Comparison of ENCODE assay signal across 27 mouse cellular contexts in genomic region chr7:45191161-45191560, GRCm38 (mm10). TPM values are rescaled to one million over a fixed set of nuclear protein-coding genes. Genes with fewer than 3 reads are reported as not detected.
"Had no signal": no experiment of that assay in that cellular context is flagged by ENCODE, and none has a peak within 500 bp of the region (broad histone marks: within the 10 kb centered on the region; RNA-seq: fewer than 3 reads in every experiment).

No protein-coding gene starts in this region.

- H3K27ac ChIP-seq: liver, embryonic 13.5 days; midbrain, embryonic 12.5 days; midbrain, embryonic 15.5 days; neural tube, embryonic 13.5 days had no signal

- H3K4me1 ChIP-seq: liver, embryonic 13.5 days; midbrain, embryonic 15.5 days had no signal

- H3K9ac ChIP-seq: liver, embryonic 13.5 days; midbrain, embryonic 12.5 days; midbrain, embryonic 15.5 days; stomach, embryonic 15.5 days had no signal

- DNase-seq: kidney, adult 11 months; kidney, adult 9 months; kidney, postnatal 14 days; liver, embryonic 13.5 days; lung, adult 2 months; lung, postnatal 14 days; lung, postnatal 4 days; retina, postnatal 1 day; right cerebral cortex, postnatal 25 days; spleen, adult 18-20 months; thymus, adult 18-20 months; thymus, postnatal 36 days had no signal

- ATAC-seq: midbrain, embryonic 15.5 days had no signal

- H3K36me3 ChIP-seq: liver, embryonic 13.5 days; midbrain, embryonic 12.5 days; midbrain, embryonic 15.5 days; neural tube, embryonic 13.5 days; stomach, embryonic 15.5 days had no signal

- H3K27me3 ChIP-seq: midbrain, embryonic 15.5 days had no signal

- H3K4me2 ChIP-seq: liver, embryonic 13.5 days; midbrain, embryonic 12.5 days; midbrain, embryonic 15.5 days; neural tube, embryonic 13.5 days; stomach, embryonic 15.5 days had no signal

- H3K9me3 ChIP-seq: liver, embryonic 13.5 days; midbrain, embryonic 12.5 days; midbrain, embryonic 15.5 days; neural tube, embryonic 13.5 days; stomach, embryonic 15.5 days had no signal

- H3K4me3 ChIP-seq: liver, embryonic 13.5 days; midbrain, embryonic 12.5 days; midbrain, embryonic 15.5 days; neural tube, embryonic 13.5 days; stomach, embryonic 15.5 days had no signal

RNA-seq across cellular contexts. Expression of gene Pth2, which starts 10.4 kb away (rescaled TPM):
- total RNA-seq: layer of hippocampus, adult 18-20 months; layer of hippocampus, postnatal 14 days; left cerebral cortex, postnatal 14 days; liver, adult 2 months; megakaryocyte, adult 5-6 weeks; neutrophil, adult 5-6 weeks had no signal
- polyA plus RNA-seq: limb, embryonic 11.5 days; limb, embryonic 14.5 days; liver, adult 2 months; liver, embryonic 13.5 days; liver, embryonic 16.5 days; lung, adult 2 months; lung, embryonic 16.5 days; neural tube, embryonic 13.5 days; stomach, embryonic 15.5 days; urinary bladder, adult 2 months had no signal

RNA-seq across cellular contexts. Expression of gene Gfy, which starts 11.8 kb away (rescaled TPM):
- total RNA-seq: liver, adult 2 months; megakaryocyte, adult 5-6 weeks; neutrophil, adult 5-6 weeks had no signal
- polyA plus RNA-seq: limb, embryonic 11.5 days; liver, adult 2 months; liver, embryonic 13.5 days; liver, embryonic 16.5 days; lung, embryonic 16.5 days; midbrain, embryonic 12.5 days; midbrain, embryonic 15.5 days; neural tube, embryonic 13.5 days; stomach, embryonic 15.5 days; urinary bladder, adult 2 months had no signal

RNA-seq across cellular contexts. Expression of gene Ccdc155, which starts 13.5 kb away (rescaled TPM):
- total RNA-seq: liver, adult 2 months; megakaryocyte, adult 5-6 weeks had no signal
- polyA plus RNA-seq: liver, adult 2 months; liver, embryonic 16.5 days had no signal

RNA-seq across cellular contexts. Expression of gene Dkkl1, which starts 20.8 kb away (rescaled TPM):
- total RNA-seq: liver, adult 2 months had no signal

RNA-seq across cellular contexts. Expression of gene Tead2, which starts 24.4 kb away (rescaled TPM):
- total RNA-seq: megakaryocyte, adult 5-6 weeks; neutrophil, adult 5-6 weeks had no signal
